Mouse (Mus musculus): ENCODE results near the gene Ttc7.

DNA sequence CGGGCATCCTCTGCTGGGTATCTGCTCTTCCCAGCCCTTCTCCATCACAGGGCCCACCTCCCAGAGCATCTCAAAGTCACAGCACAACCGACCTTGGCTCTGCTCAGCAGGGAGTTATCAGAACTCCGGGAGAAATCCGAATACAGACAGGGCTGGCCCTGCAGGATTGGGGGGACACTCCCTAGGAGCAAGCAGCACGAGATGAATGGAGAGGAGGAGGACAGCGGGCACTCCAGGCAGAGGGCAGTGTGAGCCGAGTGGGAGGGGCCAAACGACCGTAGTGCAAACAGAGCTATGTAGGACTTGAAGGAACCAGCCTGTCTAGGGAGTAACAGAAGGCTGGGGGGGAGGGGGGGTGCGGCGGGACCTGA is 48.2 kb downstream of the Ttc7 start:
- TF ChIP-seq POLR2A (IDR thresholded peaks at IDR 0.05; ENCODE audit: borderline replicate concordance, extremely low read depth, insufficient read depth, insufficient read length, poor library complexity, severe bottlenecking), result no peak
- TF ChIP-seq CTCF (IDR thresholded peaks at IDR 0.05; ENCODE audit: borderline replicate concordance, extremely low read depth, insufficient read depth, insufficient read length), result no peak

Measured in brain, embryonic 14.5 days (tissue).